Mouse (Mus musculus): Measurements from ENCODE around the gene Usp20. TPM values are rescaled to one million over a fixed set of nuclear protein-coding genes. Genes with fewer than 3 reads are reported as not detected.

The Usp20 gene
- polyA plus RNA-seq, 1 experiment from 2014 or later, result 29.5 TPM

DNA sequence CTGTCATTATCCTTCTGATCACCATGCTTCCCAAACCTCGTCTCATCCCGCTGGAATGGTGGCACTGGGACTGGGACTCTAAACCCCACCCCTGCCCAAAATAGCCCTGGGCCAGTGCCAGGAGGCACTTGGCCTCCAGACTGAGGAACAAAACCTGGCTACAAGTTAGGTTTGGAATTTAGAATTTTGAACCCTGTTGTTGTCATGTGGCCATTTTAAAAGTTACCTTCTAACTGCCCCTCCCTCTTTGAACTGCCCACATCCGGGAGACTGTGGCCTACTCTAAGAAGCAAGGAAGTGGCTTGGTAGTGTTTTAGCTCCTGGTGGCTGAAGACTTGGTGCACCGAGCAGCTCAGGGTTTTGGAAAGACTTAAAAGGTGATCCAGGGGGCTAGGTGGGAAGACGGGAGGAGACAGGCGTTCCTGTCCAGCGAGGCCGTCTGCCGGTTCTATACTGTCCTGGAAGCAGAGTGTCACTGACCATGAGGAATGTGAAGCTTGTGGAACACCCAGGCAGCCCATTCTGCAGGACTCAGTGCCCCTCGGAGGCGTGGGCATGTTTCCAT is 13.4 kb downstream of the Usp20 start:
- 76% methylated on average over 11 of the region's 11 CpGs for WGBS
- no peak for ATAC-seq (ENCODE audit: low FRiP score)
- Histone ChIP-seq H3K9ac (no peak overlapping the region), H3K9me3 (no peaks in the 10 kb centered on the region), H3K27ac (no peak overlapping the region), H3K27me3 (no peaks in the 10 kb centered on the region), H3K36me3 (replicated peaks) (peaks cover 6% of the 10 kb centered on the region; the same call in 1 of the 2 replicates), H3K4me2 (no peak overlapping the region), H3K4me3 (replicated peaks) (no peak overlapping the region), H3K4me1 (no peaks in the 10 kb centered on the region)

DNA sequence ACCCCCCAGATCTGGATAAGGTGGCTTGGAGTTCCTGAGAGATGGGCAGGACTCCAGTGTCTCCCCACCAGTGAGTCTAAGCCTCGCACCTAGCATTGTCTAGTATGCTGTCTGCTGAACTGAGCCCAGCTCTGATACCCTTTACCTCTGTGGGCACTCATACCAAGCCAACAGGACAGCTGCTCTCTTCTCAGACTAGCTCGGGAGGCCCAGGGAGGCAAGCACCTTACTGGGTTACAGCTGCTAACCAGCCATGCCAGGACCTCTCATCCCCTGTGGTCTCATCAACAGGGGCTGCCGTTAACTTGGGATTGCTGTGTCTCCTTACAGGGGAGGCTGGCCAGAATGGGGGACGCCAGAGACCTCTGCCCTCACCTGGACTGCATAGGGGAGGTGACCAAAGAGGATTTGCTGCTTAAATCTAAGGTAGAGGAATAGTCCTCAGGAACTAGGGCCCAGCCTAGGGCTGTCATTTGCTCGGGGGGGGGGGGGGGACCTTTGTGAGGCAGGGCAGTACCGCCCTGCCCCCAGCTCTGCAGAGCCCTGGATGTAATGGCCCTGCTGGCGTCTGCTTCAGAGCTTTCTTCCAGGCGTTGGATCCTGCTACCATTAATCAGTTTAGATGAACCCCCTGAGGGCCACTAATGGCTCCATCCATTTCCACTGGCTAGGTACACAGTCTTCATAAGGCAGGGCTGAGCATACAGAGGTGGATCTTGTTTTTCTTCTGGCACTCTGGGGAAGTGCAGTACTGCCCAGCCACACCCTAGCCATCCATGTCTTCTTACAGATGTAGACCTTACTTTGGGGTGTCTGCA is 16.6 kb downstream of the Usp20 start:
- Histone ChIP-seq H3K4me1 (no peaks in the 10 kb centered on the region), H3K4me2 (no peak overlapping the region), H3K4me3 (replicated peaks) (no peak overlapping the region), H3K9me3 (no peaks in the 10 kb centered on the region), H3K9ac (no peak overlapping the region), H3K27me3 (no peaks in the 10 kb centered on the region), H3K27ac (no peak overlapping the region), H3K36me3 (replicated peaks) (peaks cover 13% of the 10 kb centered on the region)
- 76% methylated on average over 8 of the region's 8 CpGs for WGBS
- no peak for ATAC-seq (ENCODE audit: low FRiP score)

DNA sequence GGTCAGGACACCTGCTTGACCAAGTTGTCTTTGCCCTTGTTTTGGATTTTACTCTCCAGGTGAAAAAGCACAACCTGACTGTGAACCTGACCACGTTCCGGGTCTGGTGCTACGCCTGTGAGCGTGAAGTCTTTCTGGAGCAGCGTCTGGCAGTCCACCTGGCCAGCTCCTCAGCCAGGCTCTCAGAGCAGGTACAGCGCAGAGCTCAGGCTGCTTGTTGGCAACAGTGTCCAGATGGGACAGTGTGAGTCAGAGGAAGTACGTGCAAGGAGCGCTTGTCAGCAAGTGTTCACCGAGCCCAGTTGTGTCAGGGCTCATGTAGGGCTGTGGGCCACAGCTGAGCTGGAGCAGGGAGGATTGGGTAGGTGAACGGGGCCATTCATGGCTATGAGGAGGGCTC is 20.8 kb downstream of the Usp20 start:
- no peak for ATAC-seq (ENCODE audit: low FRiP score)
- H3K9ac ChIP-seq, result no peak overlapping the region
- no peaks in the 10 kb centered on the region for H3K4me1 ChIP-seq
- H3K36me3 ChIP-seq (replicated peaks), result peaks cover 37% of the 10 kb centered on the region
- H3K27ac ChIP-seq, result no peak overlapping the region
- no peaks in the 10 kb centered on the region for H3K27me3 ChIP-seq
- no peak overlapping the region for H3K4me2 ChIP-seq
- H3K9me3 ChIP-seq, result no peaks in the 10 kb centered on the region
- 97% methylated on average over 10 of the region's 10 CpGs for WGBS
- H3K4me3 ChIP-seq (replicated peaks), result no peak overlapping the region

DNA sequence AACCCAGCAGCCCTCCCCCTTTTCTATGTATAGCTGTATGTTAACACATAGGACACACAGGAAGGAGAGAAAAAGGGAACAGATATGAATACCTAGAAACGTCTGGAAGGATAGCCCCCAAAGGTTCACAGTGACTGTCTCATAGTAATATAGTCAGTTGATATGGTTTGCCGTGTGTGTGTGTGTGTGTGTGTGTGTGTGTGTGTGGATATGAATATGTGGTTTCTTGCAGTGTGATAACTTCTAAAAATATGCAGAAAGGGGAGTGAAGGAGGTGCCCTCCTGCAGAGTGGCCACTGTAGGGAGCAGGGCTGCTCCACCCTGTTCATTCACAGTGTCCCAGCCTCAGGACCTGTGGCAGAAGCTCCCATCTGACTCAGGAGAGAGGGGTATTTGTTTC is 23.4 kb downstream of the Usp20 start:
- peaks cover 40% of the 10 kb centered on the region for H3K36me3 ChIP-seq (replicated peaks)
- no peak overlapping the region for H3K9ac ChIP-seq
- H3K27ac ChIP-seq, result no peak overlapping the region
- WGBS, result 77% methylated on average over 2 of the region's 2 CpGs
- no peaks in the 10 kb centered on the region for H3K9me3 ChIP-seq
- no peaks in the 10 kb centered on the region for H3K27me3 ChIP-seq
- no peak overlapping the region for H3K4me2 ChIP-seq
- no peaks in the 10 kb centered on the region for H3K4me1 ChIP-seq
- ATAC-seq (ENCODE audit: low FRiP score), result no peak
- no peak overlapping the region for H3K4me3 ChIP-seq (replicated peaks)

DNA sequence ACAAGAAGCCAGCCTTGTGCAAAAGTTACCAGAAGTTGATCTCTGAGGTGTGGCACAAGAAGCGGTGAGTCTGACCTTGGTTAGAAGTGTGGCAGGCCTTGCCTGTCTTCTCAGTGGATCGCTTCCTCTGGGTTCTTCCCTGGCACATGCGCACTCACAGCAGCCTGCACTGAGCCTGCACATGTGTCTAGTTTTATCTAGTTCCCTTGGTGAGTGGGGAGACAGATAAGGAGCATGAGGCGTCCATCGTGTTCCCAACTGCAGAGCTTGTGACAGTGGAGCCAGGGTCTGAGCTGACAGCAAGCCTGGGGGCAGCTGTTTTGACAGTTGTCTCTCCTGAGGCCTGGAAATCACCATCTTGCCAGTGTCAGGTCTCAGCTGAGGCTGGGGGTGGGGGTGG is 24.4 kb downstream of the Usp20 start:
- ATAC-seq (ENCODE audit: low FRiP score), result no peak
- Histone ChIP-seq H3K4me3 (replicated peaks) (no peak overlapping the region), H3K4me1 (no peaks in the 10 kb centered on the region), H3K9ac (no peak overlapping the region), H3K4me2 (no peak overlapping the region), H3K27me3 (no peaks in the 10 kb centered on the region), H3K36me3 (replicated peaks) (peaks cover 50% of the 10 kb centered on the region), H3K27ac (no peak overlapping the region), H3K9me3 (no peaks in the 10 kb centered on the region)
- WGBS, result 94% methylated on average over 5 of the region's 5 CpGs

DNA sequence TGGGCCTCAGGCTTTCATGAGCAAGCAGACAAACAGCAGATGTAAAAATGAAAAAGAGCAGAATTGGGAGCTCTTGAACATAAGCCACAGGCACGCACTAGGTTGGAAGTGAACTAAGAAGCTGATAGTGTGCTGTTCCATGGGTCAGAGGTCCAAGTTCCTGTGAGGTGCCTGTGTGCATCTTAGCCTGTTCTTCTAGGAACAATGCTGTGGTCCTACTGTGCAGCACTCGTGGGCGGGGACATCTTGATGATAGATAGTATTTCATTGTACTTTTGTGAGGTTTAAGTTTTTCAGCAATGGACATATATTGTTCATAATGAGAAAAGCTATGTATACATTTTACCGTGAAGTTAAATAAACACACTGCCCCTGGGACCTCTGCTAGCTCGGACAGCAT is 25.1 kb downstream of the Usp20 start:
- Histone ChIP-seq H3K27ac (0 out of 2 replicates have a peak overlapping the region, but pooled peaks have one; percentile 25), H3K36me3 (replicated peaks) (peaks cover 53% of the 10 kb centered on the region), H3K9me3 (no peaks in the 10 kb centered on the region), H3K9ac (no peak overlapping the region), H3K4me1 (no peaks in the 10 kb centered on the region), H3K27me3 (no peaks in the 10 kb centered on the region), H3K4me3 (replicated peaks) (no peak overlapping the region), H3K4me2 (no peak overlapping the region)
- no peak for ATAC-seq (ENCODE audit: low FRiP score)
- 93% methylated on average over 5 of the region's 5 CpGs for WGBS

DNA sequence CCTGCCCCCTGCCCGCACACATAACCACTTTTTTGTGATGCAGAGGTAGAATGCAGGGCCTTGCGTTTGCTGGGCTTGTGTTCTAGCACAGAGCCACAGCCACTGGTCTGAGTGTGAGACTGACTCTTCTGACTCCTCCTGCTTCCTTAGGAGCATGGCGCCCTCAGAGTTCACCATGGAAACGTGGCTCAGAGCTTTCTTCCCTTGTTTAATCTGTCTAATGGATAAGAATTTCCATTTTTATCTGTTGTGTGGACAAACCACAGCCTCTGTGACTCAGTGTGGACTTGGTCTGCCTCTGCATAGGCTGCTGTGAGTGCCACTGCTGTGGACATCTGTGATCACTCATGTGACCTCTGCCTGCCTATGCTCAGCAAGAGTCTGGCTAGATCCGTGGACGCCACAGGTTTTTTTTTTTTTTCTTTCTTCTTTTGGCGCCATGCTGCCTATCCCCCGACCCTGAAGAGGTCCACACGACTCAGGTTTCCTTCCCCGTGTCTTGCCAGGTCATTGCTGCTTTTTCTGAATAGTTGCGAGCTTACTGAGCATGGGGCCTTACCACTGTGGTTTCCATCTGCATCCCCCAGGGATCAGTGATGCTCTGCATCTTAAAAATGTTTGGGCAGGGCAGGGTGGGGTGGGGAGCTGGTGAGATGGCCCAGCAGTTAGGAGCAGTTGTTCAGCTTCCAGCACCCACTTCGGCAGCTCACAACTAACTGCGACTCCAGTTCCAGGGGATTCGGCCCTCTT is 31.5 kb downstream of the Usp20 start:
- no peak overlapping the region for H3K4me2 ChIP-seq
- no peaks in the 10 kb centered on the region for H3K4me1 ChIP-seq
- H3K4me3 ChIP-seq (replicated peaks), result no peak overlapping the region
- ATAC-seq (ENCODE audit: low FRiP score), result no peak
- no peaks in the 10 kb centered on the region for H3K27me3 ChIP-seq
- H3K9ac ChIP-seq, result no peak overlapping the region
- WGBS, result 76% methylated on average over 14 of the region's 14 CpGs
- no peak overlapping the region for H3K27ac ChIP-seq
- H3K9me3 ChIP-seq, result no peaks in the 10 kb centered on the region
- peaks cover 45% of the 10 kb centered on the region for H3K36me3 ChIP-seq (replicated peaks)

DNA sequence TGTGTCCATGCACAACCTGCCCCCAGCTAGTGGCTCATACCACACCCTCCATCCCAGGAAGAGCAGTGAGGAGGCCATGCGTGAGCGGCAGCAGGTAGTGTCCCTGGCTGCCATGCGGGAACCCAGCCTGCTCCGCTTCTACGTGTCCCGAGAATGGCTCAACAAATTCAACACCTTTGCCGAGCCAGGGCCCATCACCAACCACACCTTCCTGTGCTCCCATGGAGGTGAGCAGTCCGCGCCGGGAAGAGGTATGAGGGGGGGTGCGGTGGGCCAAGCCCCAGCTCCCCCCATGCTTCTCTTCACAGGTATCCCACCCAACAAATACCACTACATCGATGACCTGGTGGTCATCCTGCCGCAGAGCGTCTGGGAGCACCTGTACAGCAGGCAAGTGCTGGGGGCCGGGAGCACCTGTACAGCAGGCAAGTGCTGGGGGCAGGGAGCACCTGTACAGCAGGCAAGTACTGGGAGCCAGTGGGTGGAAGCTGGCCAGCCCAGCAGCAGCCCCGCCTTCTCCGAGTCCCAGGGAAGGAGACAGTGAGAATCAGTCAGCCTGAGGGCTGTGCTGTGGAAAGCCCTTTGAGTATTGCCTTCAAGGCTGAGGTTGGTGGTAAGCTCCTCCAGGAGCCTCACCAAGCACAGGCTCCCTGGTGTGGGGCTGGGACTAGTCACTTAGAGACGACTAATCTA is 35.7 kb downstream of the Usp20 start:
- no peaks in the 10 kb centered on the region for H3K9me3 ChIP-seq
- H3K9ac ChIP-seq, result no peak overlapping the region
- no peaks in the 10 kb centered on the region for H3K27me3 ChIP-seq
- no peak for ATAC-seq (ENCODE audit: low FRiP score)
- no peak overlapping the region for H3K4me2 ChIP-seq
- H3K27ac ChIP-seq, result no peak overlapping the region
- 92% methylated on average over 18 of the region's 18 CpGs for WGBS
- H3K4me3 ChIP-seq (replicated peaks), result no peak overlapping the region
- H3K36me3 ChIP-seq (replicated peaks), result peaks cover 61% of the 10 kb centered on the region
- no peaks in the 10 kb centered on the region for H3K4me1 ChIP-seq

DNA sequence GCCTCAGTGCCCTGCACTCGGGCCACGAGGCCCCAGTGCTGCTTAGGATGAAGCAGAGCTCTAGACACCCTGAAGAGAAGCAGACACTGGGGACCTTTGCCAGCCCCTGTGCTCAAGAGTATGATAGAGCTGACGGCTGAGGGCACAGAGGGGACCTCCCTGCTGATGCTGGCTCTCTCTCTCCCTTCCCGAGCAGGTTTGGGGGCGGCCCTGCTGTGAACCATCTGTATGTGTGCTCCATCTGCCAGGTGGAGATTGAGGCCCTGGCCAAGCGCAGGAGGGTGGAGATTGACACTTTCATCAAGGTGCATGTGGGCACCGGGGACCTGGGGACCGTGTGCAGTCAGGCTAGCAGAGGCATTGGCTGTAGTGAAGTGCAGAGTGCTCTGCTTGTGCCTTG is 36.4 kb downstream of the Usp20 start:
- H3K36me3 ChIP-seq (replicated peaks), result peaks cover 57% of the 10 kb centered on the region

DNA sequence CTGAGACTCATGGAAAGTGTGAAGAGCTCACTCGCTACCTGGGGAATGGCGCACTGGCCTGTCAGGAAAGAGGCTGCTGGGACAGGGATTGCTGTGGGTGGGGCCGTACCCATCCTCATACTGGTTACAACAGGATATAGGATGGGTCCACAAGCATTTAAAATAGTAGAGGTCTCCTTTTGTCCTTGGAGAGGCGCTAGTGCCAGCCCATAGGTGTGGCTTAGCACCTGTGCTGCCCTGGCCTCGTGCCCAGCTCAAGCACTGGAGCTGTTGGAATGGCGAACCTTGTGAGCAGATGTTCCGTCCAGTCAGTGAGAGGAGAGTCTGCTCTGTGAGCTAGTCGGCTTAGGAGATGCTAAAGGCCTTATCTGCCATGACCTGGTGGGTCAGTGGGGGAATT is 36.9 kb downstream of the Usp20 start:
- Histone ChIP-seq H3K36me3 (replicated peaks) (peaks cover 56% of the 10 kb centered on the region), H3K27ac (no peak overlapping the region), H3K4me1 (no peaks in the 10 kb centered on the region), H3K4me3 (replicated peaks) (no peak overlapping the region), H3K9ac (no peak overlapping the region), H3K4me2 (no peak overlapping the region), H3K9me3 (no peaks in the 10 kb centered on the region), H3K27me3 (no peaks in the 10 kb centered on the region)
- ATAC-seq (ENCODE audit: low FRiP score), result no peak
- WGBS, result 88% methylated on average over 8 of the region's 8 CpGs

More for the DNA sequence above, 36.4 kb downstream of the Usp20 start:
- Histone ChIP-seq H3K4me1 (no peaks in the 10 kb centered on the region), H3K27me3 (no peaks in the 10 kb centered on the region), H3K9ac (no peak overlapping the region), H3K9me3 (no peaks in the 10 kb centered on the region), H3K27ac (no peak overlapping the region), H3K4me3 (replicated peaks) (no peak overlapping the region), H3K4me2 (no peak overlapping the region)
- ATAC-seq (ENCODE audit: low FRiP score), result no peak
- WGBS, result 92% methylated on average over 8 of the region's 8 CpGs

DNA sequence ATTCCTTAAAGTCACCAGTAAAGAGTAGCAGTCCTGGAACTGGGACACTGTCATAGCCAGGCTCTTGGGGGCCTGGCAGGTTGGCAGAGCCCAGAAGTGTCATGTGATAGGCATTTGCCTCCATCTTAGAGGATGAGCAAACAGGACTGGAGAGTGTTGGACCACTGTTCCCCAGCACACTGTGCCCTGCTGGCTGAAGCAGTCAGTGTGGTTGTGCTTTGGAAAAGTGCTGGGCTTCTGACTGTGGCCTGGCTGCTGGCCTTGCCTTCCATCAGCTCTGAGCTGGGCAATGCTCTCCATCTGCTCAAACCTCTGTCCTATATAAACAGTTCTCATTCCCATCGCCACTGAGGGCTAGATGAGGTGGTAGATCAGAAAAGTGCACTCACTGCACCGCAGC is 38.1 kb downstream of the Usp20 start:
- 98% methylated on average over 2 of the region's 2 CpGs for WGBS
- no peak overlapping the region for H3K4me2 ChIP-seq
- H3K9me3 ChIP-seq, result no peaks in the 10 kb centered on the region
- peaks cover 56% of the 10 kb centered on the region for H3K36me3 ChIP-seq (replicated peaks)
- H3K27me3 ChIP-seq, result no peaks in the 10 kb centered on the region
- no peaks in the 10 kb centered on the region for H3K4me1 ChIP-seq
- H3K9ac ChIP-seq, result no peak overlapping the region
- ATAC-seq (ENCODE audit: low FRiP score), result no peak
- H3K4me3 ChIP-seq (replicated peaks), result no peak overlapping the region
- no peak overlapping the region for H3K27ac ChIP-seq

DNA sequence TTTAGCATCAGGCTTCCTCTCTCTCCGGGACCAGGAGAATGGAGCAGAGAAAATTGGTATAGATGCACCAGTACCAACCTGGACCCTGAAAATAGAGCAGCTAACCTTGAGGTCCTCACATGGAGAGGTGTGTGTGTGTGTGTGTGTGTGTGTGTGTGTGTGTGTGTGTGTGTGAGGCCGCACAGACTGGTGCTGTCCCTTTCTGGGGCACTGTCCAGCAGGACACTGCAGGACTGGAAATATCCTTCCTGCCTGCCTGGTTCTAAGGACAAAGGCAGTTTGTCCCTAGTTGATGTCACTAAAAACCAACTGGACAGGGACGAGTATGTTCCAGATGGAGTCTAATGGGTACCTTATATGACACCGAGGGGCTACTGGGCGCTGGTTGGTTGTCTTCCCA is 41.9 kb downstream of the Usp20 start:
- WGBS, result 83% methylated on average over 5 of the region's 5 CpGs
- no peak for ATAC-seq (ENCODE audit: low FRiP score)
- Histone ChIP-seq H3K4me3 (replicated peaks) (no peak overlapping the region), H3K4me1 (no peaks in the 10 kb centered on the region), H3K9ac (no peak overlapping the region), H3K27me3 (no peaks in the 10 kb centered on the region), H3K4me2 (no peak overlapping the region), H3K9me3 (no peaks in the 10 kb centered on the region), H3K36me3 (replicated peaks) (peaks cover 42% of the 10 kb centered on the region), H3K27ac (no peak overlapping the region)

Data from forebrain, embryonic 12.5 days (tissue).